Mouse (Mus musculus): ENCODE measurements around the gene Clcf1.

DNA sequence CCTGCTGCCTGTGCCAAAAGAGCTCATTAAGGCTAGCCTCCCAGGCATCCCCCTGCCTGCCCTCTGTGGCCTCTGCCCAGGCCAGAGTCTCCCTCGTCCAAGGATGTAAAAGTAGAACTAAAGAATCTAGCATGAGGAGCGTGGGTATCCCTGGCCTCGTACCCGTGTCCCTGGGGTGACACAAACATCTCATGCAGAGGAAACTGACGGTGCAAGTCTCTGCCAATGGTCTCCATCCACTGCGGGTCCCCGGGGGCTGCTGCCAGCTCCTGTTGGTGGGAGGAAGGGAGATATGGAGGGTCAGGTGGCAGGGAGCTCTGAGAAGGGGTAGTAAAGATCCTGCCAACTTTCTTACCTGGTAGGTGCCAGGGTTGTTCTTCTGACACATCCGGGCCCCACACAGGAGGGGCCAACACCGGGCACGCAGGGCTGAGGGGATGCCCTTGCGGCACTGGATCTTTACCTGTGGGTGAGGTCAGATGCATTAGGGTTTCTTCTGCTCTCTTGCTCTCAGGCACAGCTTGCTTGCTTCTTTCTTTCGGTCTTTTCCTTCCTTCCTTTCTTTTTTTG, 24.9 kb upstream of the Clcf1 start:
- no peak for TF ChIP-seq POLR2A (IDR thresholded peaks at IDR 0.05; ENCODE audit: extremely low read depth, insufficient read depth, low read length)
- no peak for TF ChIP-seq CTCF (IDR thresholded peaks at IDR 0.05; ENCODE audit: low read depth, low read length)
